Mouse (Mus musculus) intestine, embryonic 14.5 days (tissue): ENCODE measurements around the gene Nox1. TPM values are rescaled to one million over a fixed set of nuclear protein-coding genes. Genes with fewer than 3 reads are reported as not detected.

Source experiments
- ATAC-seq: fragments of 200-750 bp; cut with Nextera tagmentation; replicated peaks from 2 replicates; pipeline ENCODE4 v1.8.0; 2017; ENCODE audit warnings: low read depth, moderate number of reproducible peaks, moderate TSS enrichment, moderate library complexity; ENCODE audit not compliant: low FRiP score, low TSS enrichment
- DNase-seq: peaks from one replicate; pipeline ENCODE4 v3.0.0-alpha.2; 2018; ENCODE audit warnings: low spot score
- H3K27ac ChIP-seq: fragments of 300-500 bp; sonication (generic); 2 replicates; pipeline ENCODE4 v1.5.1; 2014; ENCODE audit warnings: low read depth, mild to moderate bottlenecking, control low read depth
- H3K27me3 ChIP-seq: fragments of 300-500 bp; sonication (generic); replicated peaks from 2 replicates; pipeline ENCODE4 v1.6.1; 2014; ENCODE audit warnings: low read length, control low read depth; ENCODE audit not compliant: control insufficient read depth, insufficient read depth
- H3K36me3 ChIP-seq: fragments of 300-500 bp; sonication (generic); 2 replicates; pipeline ENCODE4 v1.6.1; 2014; ENCODE audit warnings: low read length, control low read depth; ENCODE audit not compliant: control insufficient read depth, insufficient read depth
- H3K4me1 ChIP-seq: fragments of 300-500 bp; sonication (generic); replicated peaks from 2 replicates; pipeline ENCODE4 v1.6.1; 2014; ENCODE audit warnings: low read length, control low read depth, mixed read lengths; ENCODE audit not compliant: control insufficient read depth, insufficient read depth
- H3K4me2 ChIP-seq: fragments of 300-500 bp; sonication (generic); 2 replicates; pipeline ENCODE4 v1.6.1; 2014; ENCODE audit warnings: low read length
- H3K4me3 ChIP-seq: fragments of 300-500 bp; sonication (generic); 2 replicates; pipeline ENCODE4 v1.5.1; 2014; ENCODE audit warnings: low read depth, low read length, control low read depth, mixed read lengths
- H3K9ac ChIP-seq: fragments of 300-500 bp; sonication (generic); 2 replicates; pipeline ENCODE4 v1.6.1; 2014; ENCODE audit warnings: mild to moderate bottlenecking, low read length
- H3K9me3 ChIP-seq: fragments of 300-500 bp; sonication (generic); 2 replicates; pipeline ENCODE4 v1.6.1; 2016; ENCODE audit warnings: low read length, control low read depth; ENCODE audit not compliant: control insufficient read depth
- WGBS: fragments of 180-500 bp; shearing (Covaris S2); extraction: QIAGEN DNeasy Blood & Tissue Kit; methylation state at CpG from one replicate; pipeline ENCODE4 v1.1.7; 2014; 5-methylcytosine and 5-hydroxymethylcytosine counted together
- polyA plus RNA-seq: library from polyadenylated mRNA; unstranded; fragments of >200 nt; fragmentation: Nextera tagmentation; extraction: Ambion mirVana; gene quantifications from 2 replicates; pipeline ENCODE4 v1.2.1, GENCODE M21; 2014

Gene Nox1
- polyA plus RNA-seq, 1 experiment from 2014 or later, result 0.41 TPM

DNA sequence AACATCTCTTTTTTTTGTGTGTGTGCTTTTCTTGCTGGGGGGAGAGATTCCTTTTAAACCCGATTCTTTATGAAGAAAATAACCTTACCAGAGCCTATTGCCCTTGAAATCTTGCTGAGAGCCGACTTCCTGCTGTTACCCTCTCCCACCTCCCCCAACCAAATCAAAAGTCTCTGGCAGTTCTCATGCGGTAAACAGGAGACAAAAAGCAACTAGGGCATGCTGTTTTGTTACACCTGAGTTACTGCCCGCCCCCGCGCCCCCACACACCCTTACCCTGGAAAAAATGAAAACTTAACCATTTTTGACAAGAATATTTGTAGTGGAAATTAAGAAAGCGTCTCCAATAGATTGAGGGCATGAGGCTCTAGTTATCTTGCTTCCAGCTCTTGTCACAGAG is 63.6 kb downstream of the Nox1 start:
- ATAC-seq (no peak), DNase-seq (no peak)
- H3K9ac ChIP-seq, result no peak overlapping the region
- no peak overlapping the region for H3K4me3 ChIP-seq
- no peaks in the 10 kb centered on the region for H3K27me3 ChIP-seq
- no peak overlapping the region for H3K27ac ChIP-seq
- H3K36me3 ChIP-seq, result no peaks in the 10 kb centered on the region
- WGBS, result 51% methylated on average over 7 of the region's 7 CpGs
- H3K4me1 ChIP-seq, result no peaks in the 10 kb centered on the region
- H3K4me2 ChIP-seq, result no peak overlapping the region
- no peaks in the 10 kb centered on the region for H3K9me3 ChIP-seq

GRCm38 (mm10) chrX:134141986-134142385 is 79.8 kb downstream of the Nox1 start:
- Histone ChIP-seq H3K27me3 (no peaks in the 10 kb centered on the region; the same call in 1 of the 2 replicates), H3K4me2 (no peak overlapping the region), H3K27ac (no peak overlapping the region), H3K9me3 (no peaks in the 10 kb centered on the region), H3K9ac (no peak overlapping the region), H3K36me3 (no peaks in the 10 kb centered on the region), H3K4me3 (no peak overlapping the region), H3K4me1 (no peaks in the 10 kb centered on the region)
- DNase-seq (no peak), ATAC-seq (no peak)
- 79% methylated on average over 4 of the region's 4 CpGs for WGBS

GRCm38 (mm10) chrX:134141551-134141950 is 80.2 kb downstream of the Nox1 start:
- H3K4me1 ChIP-seq, result no peaks in the 10 kb centered on the region
- no peaks in the 10 kb centered on the region for H3K36me3 ChIP-seq
- H3K9ac ChIP-seq, result no peak overlapping the region
- no peak for DNase-seq
- H3K9me3 ChIP-seq, result no peaks in the 10 kb centered on the region
- ATAC-seq, result no peak
- H3K27ac ChIP-seq, result no peak overlapping the region
- no peaks in the 10 kb centered on the region; the same call in 1 of the 2 replicates for H3K27me3 ChIP-seq
- H3K4me2 ChIP-seq, result no peak overlapping the region
- WGBS, result 83% methylated on average over 1 of the region's 1 CpGs
- no peak overlapping the region for H3K4me3 ChIP-seq

DNA sequence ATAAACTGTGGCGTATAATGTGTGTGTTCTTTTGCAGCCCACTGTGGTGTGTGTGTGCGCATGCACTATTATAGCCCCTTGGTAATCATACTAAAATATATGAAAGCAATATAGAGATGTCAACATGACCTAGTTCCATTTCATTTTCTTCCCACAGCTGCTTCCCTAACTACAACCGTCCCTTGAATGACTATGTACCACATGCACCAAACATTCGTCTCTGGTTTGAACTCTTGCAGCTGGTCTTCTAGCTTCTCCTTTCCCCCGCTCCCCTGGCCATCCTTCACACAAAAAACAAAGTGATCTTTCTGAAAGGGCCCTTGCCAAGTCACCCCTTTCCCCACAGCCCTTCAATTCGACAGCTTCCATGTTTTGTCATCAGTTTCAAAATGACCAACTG is 81.7 kb downstream of the Nox1 start:
- ATAC-seq (no peak), DNase-seq (no peak)
- 84% methylated on average over 6 of the region's 6 CpGs for WGBS
- H3K27me3 ChIP-seq, result no peaks in the 10 kb centered on the region; the same call in 1 of the 2 replicates
- H3K4me1 ChIP-seq, result no peaks in the 10 kb centered on the region
- no peaks in the 10 kb centered on the region for H3K9me3 ChIP-seq
- H3K4me2 ChIP-seq, result no peak overlapping the region
- no peak overlapping the region for H3K27ac ChIP-seq
- H3K4me3 ChIP-seq, result no peak overlapping the region
- H3K9ac ChIP-seq, result no peak overlapping the region
- H3K36me3 ChIP-seq, result no peaks in the 10 kb centered on the region

DNA sequence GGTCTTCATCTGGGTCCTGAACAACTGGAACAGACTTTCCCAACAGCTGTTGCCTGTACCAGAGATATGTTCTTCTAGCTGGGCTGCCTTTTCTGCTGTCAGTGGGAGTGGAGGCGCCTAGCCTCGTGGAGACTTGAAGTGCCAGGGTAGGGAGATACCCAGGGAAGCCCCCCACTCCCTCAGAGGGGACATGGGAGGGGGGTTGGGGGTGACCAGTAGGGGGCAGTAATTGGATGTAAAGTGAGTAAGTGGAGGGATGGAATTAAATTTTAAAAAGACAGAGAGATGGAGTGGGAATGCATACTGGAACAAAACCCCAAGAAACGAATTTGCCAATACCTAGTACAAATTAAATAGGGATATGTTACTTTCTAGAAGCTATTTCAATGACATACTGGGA is 87.9 kb downstream of the Nox1 start:
- Histone ChIP-seq H3K4me2 (no peak overlapping the region), H3K27ac (no peak overlapping the region), H3K4me1 (no peaks in the 10 kb centered on the region), H3K36me3 (no peaks in the 10 kb centered on the region), H3K9ac (no peak overlapping the region), H3K27me3 (no peaks in the 10 kb centered on the region; the same call in 1 of the 2 replicates), H3K9me3 (no peaks in the 10 kb centered on the region), H3K4me3 (no peak overlapping the region)
- WGBS, result 48% methylated on average over 3 of the region's 3 CpGs
- ATAC-seq, result no peak
- no peak for DNase-seq

DNA sequence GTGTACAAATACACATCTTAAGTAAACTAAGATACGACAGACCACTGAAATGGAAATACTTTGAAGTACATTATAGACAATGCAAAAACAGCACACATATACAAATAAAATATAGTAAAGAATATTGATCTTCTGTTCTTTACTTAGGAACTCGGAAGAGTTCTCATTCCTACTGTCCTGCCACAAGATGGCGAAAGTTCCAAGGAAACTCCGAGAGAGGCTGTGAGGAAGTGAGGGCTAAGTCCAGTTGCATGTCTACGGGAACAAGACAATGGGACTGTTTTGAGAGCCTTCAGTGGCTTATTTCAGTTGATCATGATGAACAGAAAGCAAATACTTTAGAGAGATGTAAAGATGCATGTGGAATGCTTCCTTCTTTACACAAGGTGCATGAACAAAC is 89.5 kb downstream of the Nox1 start:
- H3K9me3 ChIP-seq, result no peaks in the 10 kb centered on the region
- H3K27ac ChIP-seq, result no peak overlapping the region
- ATAC-seq (no peak), DNase-seq (no peak)
- no peak overlapping the region for H3K9ac ChIP-seq
- WGBS, result 25% methylated on average over 5 of the region's 5 CpGs
- H3K4me2 ChIP-seq, result no peak overlapping the region
- H3K4me1 ChIP-seq, result no peaks in the 10 kb centered on the region
- H3K4me3 ChIP-seq, result no peak overlapping the region
- H3K27me3 ChIP-seq, result no peaks in the 10 kb centered on the region; the same call in 1 of the 2 replicates
- no peaks in the 10 kb centered on the region for H3K36me3 ChIP-seq

- H3K36me3 ChIP-seq, result no peaks in the 10 kb centered on the region
- WGBS, result 81% methylated on average over 3 of the region's 3 CpGs
- H3K4me1 ChIP-seq, result no peaks in the 10 kb centered on the region
- H3K4me2 ChIP-seq, result no peak overlapping the region
- no peak overlapping the region for H3K9ac ChIP-seq
- H3K4me3 ChIP-seq, result no peak overlapping the region
- H3K27me3 ChIP-seq, result peaks cover 4% of the 10 kb centered on the region; the same call in 1 of the 2 replicates
- H3K9me3 ChIP-seq, result no peaks in the 10 kb centered on the region
- ATAC-seq, result no peak
- DNase-seq, result no peak
- H3K27ac ChIP-seq, result no peak overlapping the region
Measured at GRCm38 (mm10) chrX:134128549-134128948, 93.2 kb downstream of the Nox1 start.

DNA sequence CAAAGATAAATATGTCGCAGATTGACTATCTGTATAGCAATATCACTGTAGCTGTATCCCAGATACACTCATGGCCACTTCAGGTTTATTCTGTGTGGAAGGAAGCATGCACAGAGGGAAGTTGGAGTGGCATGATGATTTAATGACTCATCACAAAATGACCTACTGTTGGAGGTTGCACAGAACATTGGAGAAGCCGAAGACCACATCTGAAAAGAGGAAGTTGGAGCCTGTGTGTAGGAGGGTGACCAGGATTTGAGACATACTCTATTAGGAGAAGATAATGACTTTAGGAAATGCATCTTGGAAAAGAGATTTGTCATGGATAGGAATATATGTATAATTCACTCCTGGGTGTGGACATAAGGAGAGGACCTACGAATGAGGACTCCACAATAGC is 105.3 kb downstream of the Nox1 start:
- Histone ChIP-seq H3K27ac (no peak overlapping the region), H3K4me1 (no peaks in the 10 kb centered on the region), H3K27me3 (no peaks in the 10 kb centered on the region), H3K4me3 (no peak overlapping the region), H3K9ac (no peak overlapping the region), H3K9me3 (no peaks in the 10 kb centered on the region), H3K4me2 (no peak overlapping the region), H3K36me3 (no peaks in the 10 kb centered on the region)
- 70% methylated on average over 3 of the region's 3 CpGs for WGBS
- no peak for ATAC-seq
- no peak for DNase-seq

GRCm38 (mm10) chrX:134111767-134112166 is 110.0 kb downstream of the Nox1 start:
- Histone ChIP-seq H3K4me3 (no peak overlapping the region), H3K27me3 (no peaks in the 10 kb centered on the region), H3K9me3 (no peaks in the 10 kb centered on the region), H3K4me1 (no peaks in the 10 kb centered on the region), H3K36me3 (no peaks in the 10 kb centered on the region), H3K4me2 (no peak overlapping the region), H3K27ac (no peak overlapping the region), H3K9ac (no peak overlapping the region)
- 79% methylated on average over 3 of the region's 3 CpGs for WGBS
- no peak for DNase-seq
- ATAC-seq, result no peak
